ENCODE assay signal across 20 mouse cellular contexts in genomic region chr1:163751360-163751992, GRCm38 (mm10). TPM values are rescaled to one million over a fixed set of nuclear protein-coding genes. Genes with fewer than 3 reads are reported as not detected.
A peak's percentile ranks its signal among the peaks of the same experiment; 100 is the strongest.
DNase-seq lines count a peak whose midpoint lies in the region.
"Had no signal": no experiment of that assay in that cellular context is flagged by ENCODE, and none has a peak within 500 bp of the region (broad histone marks: within the 10 kb centered on the region; RNA-seq: fewer than 3 reads in every experiment).

No protein-coding gene starts in this region.

- DNase-seq in cerebellum, postnatal 14 days: peak; percentile 58 to 66
- DNase-seq in cerebellum, adult 11-12 months: no peak
- DNase-seq in layer of hippocampus, postnatal 10 days (ENCODE audit: low spot score in 2 of 2): peak; percentile 5 to 16
- DNase-seq in layer of hippocampus, adult 9-10 months (ENCODE audit: low spot score): no peak
- peak; percentile 1 for DNase-seq in Muller cell, postnatal 12 days (ENCODE audit: inconsistent ontology term)
- peak; percentile 30 for DNase-seq in brain, embryonic 18.5 days (ENCODE audit: low read depth, low spot score)
- no peak for DNase-seq in adrenal gland, adult 8-10 months
- DNase-seq: adrenal gland, postnatal 25 days; cerebellum, adult 11 months; embryo, embryonic 11 days; heart, adult 2 months; heart, postnatal 10 days; kidney, adult 18-20 months; kidney, postnatal 25 days; liver, embryonic 13.5 days; lung, adult 18-20 months; lung, postnatal 4 days had no signal

RNA-seq across cellular contexts. Expression of gene Mettl11b, which starts 26.4 kb away (rescaled TPM):
- 1 to 10 TPM; 1.2 TPM for total RNA-seq in layer of hippocampus, postnatal 10 days (2021)
- not detected for total RNA-seq in adrenal gland, adult 8-10 months (2022)
- total RNA-seq: adrenal gland, postnatal 25 days; hematopoietic stem cell, adult 5-6 weeks; MEL; neutrophil, adult 5-6 weeks had no signal

RNA-seq across cellular contexts. Expression of gene Kifap3, which starts 27.9 kb away (rescaled TPM):
- 100 to 1,000 TPM; 203 to 208 TPM for total RNA-seq in layer of hippocampus, postnatal 10 days (2021)
- total RNA-seq in adrenal gland, adult 8-10 months (2022): 10 to 100 TPM; 16.9 to 29.5 (median 24.5) TPM

Comparison
In these comparisons a context has a peak if more than half of its experiments do, and no peak if none do; other contexts are left out.
1. DNase-seq: peak in cerebellum, postnatal 14 days (2 of 2), layer of hippocampus, postnatal 10 days (2 of 2), Muller cell, postnatal 12 days (single experiment) and brain, embryonic 18.5 days (single experiment); none in cerebellum, adult 11-12 months (single experiment), layer of hippocampus, adult 9-10 months (single experiment) and adrenal gland, adult 8-10 months (single experiment).
2. RNA of gene Kifap3, which starts 27.9 kb away (total RNA-seq): 203 to 208 TPM in layer of hippocampus, postnatal 10 days; 16.9 to 29.5 TPM in adrenal gland, adult 8-10 months; every median in the first group is over 4 times any median in the second.